Mouse (Mus musculus): Measurements from ENCODE around the gene Zdhhc22.

Gene Zdhhc22

DNA sequence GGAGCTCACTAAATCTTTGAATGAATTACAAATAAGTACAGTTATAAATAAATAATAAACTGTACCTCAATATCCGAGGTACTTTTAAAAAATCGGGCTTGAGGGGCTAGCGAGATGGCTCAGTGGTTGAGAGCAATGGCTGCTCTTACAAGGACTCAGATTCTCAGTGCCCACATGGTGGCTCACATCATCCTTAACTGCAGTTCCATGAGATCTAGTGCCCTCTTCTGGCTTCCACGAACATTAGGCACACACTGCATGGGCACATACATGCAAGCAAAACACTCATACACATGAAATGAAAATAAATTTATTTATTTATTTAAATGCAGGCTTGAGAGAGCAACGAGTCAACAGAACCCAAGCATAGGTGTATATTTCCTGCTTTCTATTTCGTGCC, 5.7 kb upstream of the Zdhhc22 start:
- no peak for DNase-seq (ENCODE audit: low read depth in 1 of 2, low spot score in 2 of 2)

DNA sequence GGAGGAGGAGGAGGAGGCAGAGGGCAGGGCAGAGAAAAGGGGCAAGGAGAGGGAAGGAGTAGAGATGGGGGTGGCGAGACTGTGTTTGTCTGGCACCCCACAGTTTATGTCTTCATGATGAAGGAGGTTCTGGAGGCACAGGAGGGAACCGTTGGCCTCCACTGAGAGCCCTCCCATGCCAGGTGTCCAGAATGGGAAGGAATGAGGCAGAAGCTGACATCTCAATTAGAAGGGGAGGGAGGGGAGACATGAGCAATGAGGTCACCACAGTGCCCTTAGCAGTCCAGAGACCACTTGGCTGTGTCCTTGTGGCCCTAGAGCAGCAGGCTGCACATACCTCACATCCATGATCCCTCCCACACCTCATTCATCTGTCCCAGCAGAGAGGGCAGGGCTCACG, 4.5 kb upstream of the Zdhhc22 start:
- no peak for DNase-seq (ENCODE audit: low read depth in 1 of 2, low spot score in 2 of 2)

DNA sequence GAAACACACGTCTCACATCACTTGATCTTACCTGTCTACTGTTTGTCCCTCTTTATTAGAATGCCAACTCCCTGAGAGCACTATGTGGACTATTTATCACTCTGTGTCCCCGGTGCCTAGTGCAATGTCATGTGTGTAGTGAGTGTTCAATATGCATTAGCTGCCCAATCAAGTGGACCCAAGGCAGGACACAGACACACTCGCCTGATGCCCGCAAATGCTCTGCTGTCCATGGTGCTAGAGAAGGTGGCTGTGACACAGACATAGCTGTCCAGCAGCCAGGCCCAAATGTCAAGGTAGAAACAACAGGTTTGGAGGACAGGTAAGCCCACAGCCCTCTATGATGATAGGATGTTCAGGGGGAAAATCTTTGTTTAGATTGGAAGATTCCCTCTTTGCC, 3.9 kb upstream of the Zdhhc22 start:
- no peak for DNase-seq (ENCODE audit: low read depth in 1 of 2, low spot score in 2 of 2)

DNA sequence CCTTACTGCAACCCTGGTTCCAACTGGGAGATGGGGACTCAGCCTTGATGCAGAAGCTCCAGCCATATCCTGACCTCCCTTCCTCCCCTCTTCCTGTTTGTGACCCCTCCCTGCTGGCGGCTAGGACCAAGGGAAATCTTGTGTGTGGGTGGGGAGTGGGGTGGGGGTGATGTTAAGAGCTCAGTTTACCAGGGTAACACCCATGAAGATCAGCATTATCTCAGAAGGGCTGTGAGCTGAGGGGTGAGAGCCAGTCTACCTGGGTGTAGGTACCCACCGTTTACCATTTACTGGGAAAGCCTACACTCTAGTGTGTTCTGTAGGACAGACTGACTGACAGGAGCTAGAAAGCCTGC, 503 bp upstream of the Zdhhc22 start:
- DNase-seq (ENCODE audit: low read depth in 1 of 2, low spot score in 2 of 2): no peak

DNA sequence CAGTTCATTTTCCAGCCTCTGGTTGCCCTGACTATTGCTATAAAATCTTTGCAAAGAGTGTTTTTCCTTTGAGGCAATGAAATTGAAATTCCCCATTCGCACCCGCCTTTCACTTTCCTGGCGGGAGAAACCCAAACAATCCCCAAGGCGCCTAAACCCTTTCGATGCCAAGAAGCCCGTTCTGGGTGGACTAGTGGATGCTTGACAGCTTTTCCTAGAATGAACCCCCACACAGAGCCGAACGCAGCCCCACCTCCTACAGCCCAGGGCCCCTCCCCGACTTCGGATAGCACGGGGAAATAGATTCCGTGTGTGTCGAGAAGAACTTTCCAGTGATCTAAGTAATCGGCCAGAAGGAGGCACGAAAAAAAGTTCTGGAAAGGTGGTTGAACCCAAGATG, 852 bp downstream of the Zdhhc22 start:
- DNase-seq (ENCODE audit: low read depth in 1 of 2, low spot score in 2 of 2): no peak

DNA sequence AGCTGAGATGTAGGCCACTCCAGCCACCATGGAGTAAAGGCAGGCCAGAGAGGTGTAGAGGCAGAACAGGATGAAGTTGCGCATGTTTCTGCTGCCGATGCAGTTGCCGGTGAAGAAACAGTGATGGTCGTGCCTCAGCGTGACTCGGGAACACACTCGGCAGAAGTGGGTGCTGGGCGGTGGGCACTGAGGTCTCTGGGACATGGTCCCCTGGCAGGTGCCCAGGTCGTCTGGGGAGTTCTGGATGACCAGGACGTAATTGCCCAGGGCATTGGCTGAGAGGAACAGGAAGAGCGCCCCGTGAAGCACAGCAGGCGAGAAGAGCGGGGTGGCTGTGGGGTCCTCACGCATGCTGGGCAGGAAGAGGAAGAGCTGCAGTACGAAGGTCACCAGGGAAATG, 2.0 kb downstream of the Zdhhc22 start:
- no peak for DNase-seq (ENCODE audit: low read depth in 1 of 2, low spot score in 2 of 2)

DNA sequence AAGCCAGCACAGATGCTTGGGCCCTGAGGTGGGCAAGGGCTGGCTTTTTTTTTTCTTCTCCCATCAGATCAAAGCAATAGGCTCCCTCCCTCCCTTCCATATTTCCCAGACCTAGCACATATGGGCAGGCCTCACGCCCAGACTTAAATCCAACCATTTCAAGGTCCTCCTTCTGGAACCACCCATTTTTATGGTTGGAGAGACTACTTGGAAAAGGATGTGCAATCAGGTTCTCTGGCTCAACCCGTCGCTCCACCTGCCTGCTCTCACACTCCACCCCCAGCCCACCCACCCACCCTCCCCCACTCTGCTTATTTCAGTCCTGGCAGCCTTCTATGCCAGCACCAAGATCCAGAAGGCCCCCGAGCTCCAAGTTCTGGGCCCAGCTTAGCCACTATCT, 3.7 kb downstream of the Zdhhc22 start:
- no peak for DNase-seq (ENCODE audit: low read depth in 1 of 2, low spot score in 2 of 2)

DNA sequence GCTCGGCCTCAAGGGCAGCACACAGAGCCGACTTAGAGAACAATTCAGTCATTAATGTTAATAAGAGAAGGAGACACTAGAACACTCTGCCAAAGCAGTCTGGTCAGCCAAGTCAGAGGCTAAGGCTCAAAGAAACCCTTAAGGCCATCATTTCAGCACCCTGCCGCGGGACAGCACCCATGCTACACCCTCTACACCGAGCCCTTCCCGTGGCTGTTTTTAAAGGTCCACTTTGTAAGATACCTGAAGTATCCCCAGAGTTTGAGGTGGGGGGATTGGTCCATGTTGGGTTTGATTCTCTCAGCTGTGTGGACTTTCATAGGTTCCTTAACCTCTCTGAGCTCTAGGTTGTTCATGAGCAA, 6.1 kb downstream of the Zdhhc22 start:
- DNase-seq (ENCODE audit: low read depth in 1 of 2, low spot score in 2 of 2): no peak

DNA sequence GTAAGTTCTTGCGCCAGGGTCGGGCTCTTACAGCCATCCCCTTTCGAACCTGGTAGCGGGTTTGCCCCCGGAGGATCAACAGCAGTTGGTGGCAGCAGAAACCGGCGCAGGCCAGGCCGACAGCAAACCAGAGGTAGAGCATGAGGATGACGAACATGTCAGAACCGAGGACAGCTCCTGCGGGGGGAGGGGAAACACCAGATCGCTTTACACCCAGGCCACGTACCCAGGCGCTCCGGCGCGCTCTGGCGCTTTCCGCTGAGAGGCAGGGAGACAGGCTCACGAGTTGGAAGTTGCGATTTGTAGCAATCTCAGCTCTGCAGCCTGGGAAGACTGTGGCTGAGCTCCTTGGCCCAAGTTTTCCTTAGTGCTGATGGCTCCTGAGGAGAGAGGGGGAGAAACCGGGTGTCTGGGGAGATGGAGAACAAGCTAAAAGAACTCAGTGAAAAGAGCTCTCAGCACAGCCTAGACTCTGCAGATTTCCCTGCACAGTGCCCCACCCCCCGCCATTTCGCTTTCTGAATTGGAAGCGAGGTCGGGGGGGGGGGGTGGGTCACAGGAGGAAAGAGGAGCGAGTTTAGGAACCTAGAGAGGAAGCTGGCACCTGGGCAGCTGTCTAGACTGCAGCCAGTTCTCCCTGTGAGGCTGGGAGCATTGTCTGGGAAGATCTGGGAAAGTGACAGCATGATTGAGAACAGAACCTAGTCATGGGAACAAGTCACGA, 6.6 kb downstream of the Zdhhc22 start:
- DNase-seq (ENCODE audit: low read depth in 1 of 2, low spot score in 2 of 2): no peak

DNA sequence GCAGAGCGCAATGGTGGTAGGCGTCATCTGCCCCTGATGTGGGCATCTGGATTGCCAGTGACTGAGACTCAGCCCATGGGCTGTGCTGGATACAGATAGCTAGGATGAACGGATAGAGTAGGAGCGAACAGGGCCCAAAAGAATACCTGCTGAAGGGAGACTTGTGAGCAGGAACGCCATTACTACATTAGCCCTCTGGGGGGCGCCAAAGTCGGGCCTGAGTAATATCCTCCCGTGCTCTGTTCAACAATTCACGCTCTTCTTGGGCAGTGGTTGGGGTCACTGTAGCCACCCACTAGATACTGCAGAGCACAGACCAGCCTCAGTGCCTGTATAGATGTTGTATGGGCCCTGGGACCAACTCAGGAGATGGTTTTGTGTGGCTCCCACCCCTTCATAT, 9.1 kb downstream of the Zdhhc22 start:
- no peak for DNase-seq (ENCODE audit: low read depth in 1 of 2, low spot score in 2 of 2)

DNA sequence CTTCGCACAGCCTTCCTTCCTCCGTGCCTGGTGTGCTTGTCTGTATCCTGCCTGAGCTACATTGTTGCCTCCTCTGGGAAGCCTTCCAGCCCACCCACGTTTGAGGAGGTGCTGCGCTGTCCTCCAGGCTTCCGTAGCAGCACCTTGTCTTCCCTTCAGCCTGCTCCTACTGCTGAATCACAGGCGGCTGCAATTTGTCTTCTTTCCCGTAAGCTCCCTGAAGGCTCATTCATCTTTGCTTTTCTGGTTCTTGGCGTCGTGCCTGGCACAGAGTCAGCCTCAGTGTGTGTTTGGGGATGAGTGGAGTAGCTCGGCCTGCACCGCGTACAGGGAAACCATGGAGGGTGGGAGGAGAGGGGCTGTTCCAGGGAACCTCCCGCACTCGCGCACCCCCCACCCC, 12.4 kb downstream of the Zdhhc22 start:
- no peak for DNase-seq (ENCODE audit: low read depth in 1 of 2, low spot score in 2 of 2)

DNA sequence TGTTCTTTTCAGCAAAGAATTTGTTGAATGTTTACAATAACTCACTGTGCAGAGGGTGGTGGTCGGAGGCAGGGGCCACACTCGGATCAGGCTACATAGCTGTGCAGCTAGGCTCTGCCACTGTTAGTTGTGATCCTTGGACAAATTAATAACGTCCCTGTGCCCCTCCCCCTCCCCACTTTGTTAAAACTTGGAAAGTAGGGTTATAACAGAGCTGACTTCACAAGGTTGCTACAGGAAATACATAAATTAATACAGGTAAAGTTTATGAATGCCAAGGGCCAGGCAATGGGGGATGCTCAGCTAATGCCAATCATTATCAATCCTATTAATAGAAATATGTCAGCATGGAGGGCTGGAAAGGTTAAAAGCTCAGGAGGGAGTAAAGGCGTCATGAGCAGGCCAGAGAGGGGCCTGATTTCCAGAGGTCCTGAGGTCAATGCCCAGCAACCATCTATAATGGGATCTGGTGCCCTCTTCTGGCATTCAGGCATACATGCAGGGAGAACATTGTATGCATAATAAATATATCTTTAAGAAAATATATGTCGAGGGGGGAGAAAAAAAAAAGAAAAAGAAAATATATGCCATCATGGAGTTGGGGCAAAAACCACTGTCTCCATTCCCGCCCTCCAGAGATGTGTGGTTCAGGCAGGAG, 13.6 kb downstream of the Zdhhc22 start:
- no peak for DNase-seq (ENCODE audit: low read depth in 1 of 2, low spot score in 2 of 2)

DNA sequence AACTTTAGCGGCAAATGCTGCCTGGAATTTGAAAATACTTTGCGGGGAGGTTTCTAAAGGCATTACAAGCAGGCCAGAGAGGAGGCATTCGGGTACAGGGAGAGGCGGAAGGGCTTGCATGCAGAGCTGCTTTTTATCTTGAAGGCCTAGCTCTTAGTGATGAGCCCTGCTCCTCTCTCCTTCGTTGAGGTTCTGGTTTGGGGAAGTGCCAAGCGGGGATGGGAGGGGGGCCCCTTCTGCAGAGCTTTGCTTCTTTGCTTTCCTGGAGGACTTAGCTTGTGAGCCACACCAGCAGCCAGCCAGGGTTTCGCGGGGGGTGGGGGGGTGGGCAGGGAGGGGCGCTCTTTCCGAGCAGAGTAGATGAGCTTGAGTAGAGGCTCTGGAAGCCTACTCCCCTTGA, 14.5 kb downstream of the Zdhhc22 start:
- no peak for DNase-seq (ENCODE audit: low read depth in 1 of 2, low spot score in 2 of 2)

DNA sequence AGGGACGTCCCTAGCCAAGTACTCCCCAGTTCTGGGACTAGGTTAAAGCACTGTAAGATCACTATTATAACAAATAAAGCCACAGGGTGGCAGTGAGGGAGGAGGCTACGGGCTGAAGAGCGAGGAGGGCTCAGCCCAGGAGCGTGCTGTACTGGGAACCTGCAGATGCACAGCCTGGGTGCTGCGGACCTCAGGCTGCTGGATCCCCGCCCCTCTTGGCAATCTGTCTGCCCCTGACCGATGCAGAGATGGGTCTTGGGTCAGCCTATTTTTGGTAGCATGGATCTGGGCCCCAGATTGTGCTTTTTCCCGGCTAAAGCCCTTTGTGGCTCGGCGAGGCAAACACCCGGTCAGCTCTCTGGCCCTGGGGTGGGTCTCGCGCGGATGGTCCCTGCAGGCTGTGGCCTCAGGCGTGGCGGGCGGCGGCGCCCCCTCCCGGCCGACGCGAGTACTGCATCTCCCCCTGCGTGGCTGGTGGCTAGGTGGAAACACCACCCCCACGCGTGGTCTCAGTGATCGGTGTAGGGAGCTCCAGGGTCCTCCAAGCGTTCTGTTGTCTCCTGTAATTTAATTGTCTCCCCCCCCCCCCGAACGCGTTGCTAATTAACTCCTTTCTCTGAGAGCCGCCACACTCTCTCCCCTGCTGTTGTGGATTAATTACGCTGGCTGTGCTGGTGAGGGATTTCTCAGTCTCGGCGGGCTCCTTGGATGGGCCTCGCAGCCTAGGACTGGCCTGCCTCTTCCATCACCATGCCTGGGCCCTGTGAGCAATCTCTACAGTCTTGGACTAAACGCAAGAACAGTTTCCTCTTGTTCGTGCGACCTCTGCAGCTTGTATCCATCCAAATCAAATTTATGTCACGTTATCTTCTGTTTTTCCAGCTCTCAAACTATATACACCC, 15.6 kb downstream of the Zdhhc22 start:
- DNase-seq (ENCODE audit: low read depth in 1 of 2, low spot score in 2 of 2): no peak

DNA sequence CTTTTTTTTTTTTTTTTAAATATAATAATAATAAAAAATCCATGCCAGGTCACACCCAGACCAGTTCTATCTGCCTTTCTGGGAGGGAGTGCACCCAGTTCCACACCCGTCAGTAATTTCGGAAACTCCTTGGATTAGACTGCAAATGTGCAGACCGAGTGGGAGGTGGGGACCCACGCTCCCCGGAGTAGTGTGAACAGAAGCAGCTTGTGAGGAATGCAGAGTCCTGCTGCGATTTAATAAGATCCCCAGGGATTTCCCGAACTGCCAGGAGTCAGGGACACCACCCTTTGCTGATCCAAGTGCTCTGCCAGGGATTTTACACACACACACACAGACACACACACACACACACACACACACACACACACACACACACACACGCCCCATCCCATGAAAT, 16.5 kb downstream of the Zdhhc22 start:
- DNase-seq (ENCODE audit: low read depth in 1 of 2, low spot score in 2 of 2): no peak

DNA sequence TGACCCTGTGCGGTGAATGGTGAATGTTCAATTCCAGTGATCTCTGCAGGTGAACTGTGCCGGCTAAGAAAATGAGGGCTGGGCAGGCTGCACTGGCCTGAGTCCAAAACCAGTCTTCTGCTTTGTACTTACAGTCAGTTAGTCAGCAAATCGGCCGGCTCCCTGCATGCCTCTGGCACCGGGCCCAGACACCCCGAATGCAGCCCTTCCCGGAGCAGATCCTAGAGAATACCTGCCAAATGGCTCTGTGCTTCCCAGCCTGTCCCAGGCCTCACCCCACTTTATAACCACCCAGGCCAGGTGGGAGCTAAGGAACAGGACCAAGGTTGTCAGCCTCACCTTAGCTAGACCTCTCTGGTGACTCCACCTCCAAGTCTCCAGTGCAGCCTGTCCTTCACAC, 17.0 kb downstream of the Zdhhc22 start:
- DNase-seq (ENCODE audit: low read depth in 1 of 2, low spot score in 2 of 2): no peak

DNA sequence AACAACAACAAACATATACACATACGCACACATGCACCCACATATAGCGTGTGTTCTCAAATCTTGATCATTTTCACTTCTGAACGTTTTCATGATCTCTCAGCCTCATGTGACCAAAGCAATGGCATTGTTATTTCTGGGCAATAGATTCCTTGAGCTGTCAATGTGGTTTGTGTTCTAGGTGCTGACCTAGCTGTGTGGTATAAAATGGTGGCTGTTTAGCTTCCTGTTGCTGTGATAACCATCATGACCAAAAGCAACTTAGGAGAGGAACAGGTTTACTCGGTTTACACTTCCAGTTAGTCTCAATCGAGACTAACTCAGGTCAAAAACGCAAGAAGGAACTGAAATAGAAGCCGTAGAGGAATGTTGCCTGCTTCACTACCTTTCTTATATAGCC, 19.1 kb downstream of the Zdhhc22 start:
- no peak for DNase-seq (ENCODE audit: low read depth in 1 of 2, low spot score in 2 of 2)

DNA sequence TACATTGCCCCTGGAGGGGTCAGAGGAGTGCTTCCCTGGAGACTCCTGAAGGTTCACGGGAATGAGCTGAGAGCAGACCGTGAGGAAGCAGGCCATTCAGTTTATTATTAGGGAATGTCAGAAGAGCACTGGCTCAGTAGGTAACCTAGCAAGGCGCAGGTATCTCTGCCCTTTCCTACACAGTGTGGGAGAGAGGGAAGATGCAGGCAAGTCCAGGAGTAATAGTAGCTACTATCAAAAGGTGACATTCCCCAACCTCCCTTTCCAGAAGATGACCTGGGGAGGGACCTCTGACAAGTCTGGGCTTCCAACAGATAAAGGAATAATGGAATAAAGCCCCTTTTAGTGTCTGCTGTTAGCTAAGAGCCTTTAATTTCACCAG, 21.0 kb downstream of the Zdhhc22 start:
- no peak for DNase-seq (ENCODE audit: low read depth in 1 of 2, low spot score in 2 of 2)

DNA sequence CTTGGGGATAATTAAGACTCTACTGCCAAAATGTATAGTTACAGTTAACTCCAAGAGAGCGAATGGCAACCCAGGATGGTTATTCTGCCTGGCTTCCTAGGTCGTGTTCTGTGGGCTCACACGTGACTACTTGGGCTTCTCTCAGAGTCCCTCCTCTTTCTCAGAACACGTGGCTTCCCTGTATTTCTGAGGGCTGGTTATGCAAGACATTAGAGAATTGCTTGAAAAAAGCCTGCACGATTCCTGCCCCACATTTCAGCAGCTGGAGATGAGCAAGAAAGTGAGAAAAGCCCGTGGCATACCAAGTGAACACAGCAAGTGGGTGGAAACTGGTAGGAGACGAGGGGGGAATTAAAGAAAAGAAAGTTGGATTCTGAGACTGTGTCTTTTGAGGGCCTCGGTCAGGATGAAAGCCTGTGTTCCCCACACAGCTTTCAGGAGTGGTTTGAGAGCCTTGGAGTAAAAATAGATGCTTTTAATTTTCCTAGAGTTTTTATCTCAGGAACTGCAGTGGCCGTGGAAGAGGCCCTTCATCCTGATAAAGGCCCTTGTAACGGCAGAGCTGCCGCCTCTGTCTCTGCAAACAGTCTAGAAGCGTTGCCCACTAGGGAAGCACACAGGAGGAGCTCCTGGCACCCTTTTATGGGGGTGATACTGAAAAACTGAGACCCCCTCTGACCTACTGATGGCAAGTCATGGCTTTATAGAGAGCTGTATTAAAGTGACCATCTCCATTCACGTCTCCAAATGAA, 21.6 kb downstream of the Zdhhc22 start:
- no peak for DNase-seq (ENCODE audit: low read depth in 1 of 2, low spot score in 2 of 2)

DNA sequence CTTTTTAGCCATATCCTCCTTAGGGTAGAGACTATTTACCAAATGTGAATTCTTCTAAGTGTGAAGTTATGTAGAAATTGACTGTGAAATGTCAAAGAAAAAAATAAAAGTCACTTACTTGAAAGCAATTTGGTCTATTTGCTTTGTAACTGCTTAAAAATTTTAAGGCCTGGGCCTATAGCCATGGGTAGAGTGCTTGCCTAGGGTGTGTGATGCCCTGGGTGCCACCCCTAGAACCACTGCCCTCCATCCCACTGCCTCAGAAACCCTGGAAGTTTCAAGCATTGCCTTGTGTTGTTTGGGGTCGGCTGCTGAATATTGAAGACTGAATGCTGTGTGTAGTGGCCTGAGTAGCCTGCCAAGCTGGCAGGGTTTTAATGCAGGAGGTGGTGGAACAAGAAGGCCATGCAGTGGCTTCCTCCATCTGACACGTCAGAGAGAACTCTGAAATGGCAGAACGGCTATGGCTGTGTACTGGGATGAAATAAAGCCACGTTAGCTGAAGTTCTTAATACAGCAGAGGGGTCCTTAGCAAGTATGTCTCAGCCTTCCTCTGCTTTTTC, 24.9 kb downstream of the Zdhhc22 start:
- no peak for DNase-seq (ENCODE audit: low read depth in 1 of 2, low spot score in 2 of 2)
